Mouse (Mus musculus): ENCODE measurements around the gene Efemp2.
"Not testable (repeated sequence)": the region's sequence is repeated elsewhere in the genome, so short reads cannot be mapped to it uniquely, and the experiment has no call there.

Gene Efemp2

GRCm38 (mm10) chr19:5477668-5478300, 4.0 kb downstream of the Efemp2 start:
- DNase-seq: peak in 1 of 2 experiments; percentile 3

GRCm38 (mm10) chr19:5480016-5480415, 6.3 kb downstream of the Efemp2 start:
- peak in 1 of 2 experiments; percentile 9 for DNase-seq

GRCm38 (mm10) chr19:5481398-5481797, 7.6 kb downstream of the Efemp2 start:
- DNase-seq: peak in 1 of 2 experiments; percentile 10

GRCm38 (mm10) chr19:5483386-5484359, 9.9 kb downstream of the Efemp2 start:
- peak in 1 of 2 experiments; percentile 23 for DNase-seq

GRCm38 (mm10) chr19:5484496-5484895, 10.7 kb downstream of the Efemp2 start:
- no peak for DNase-seq

- peak in 1 of 2 experiments; percentile 57 for DNase-seq
These were observed 11.6 kb downstream of the Efemp2 start for GRCm38 (mm10) chr19:5485371-5485770.

GRCm38 (mm10) chr19:5485821-5486220, 12.1 kb downstream of the Efemp2 start:
- peak; percentile 83 for DNase-seq

- DNase-seq: peak; percentile 73 to 75
These were observed 12.5 kb downstream of the Efemp2 start for GRCm38 (mm10) chr19:5486286-5486685.

- DNase-seq: peak in 1 of 2 experiments; percentile 14
These were observed 13.0 kb downstream of the Efemp2 start for GRCm38 (mm10) chr19:5486771-5487170.

- peak; percentile 97 to 98 for DNase-seq
These were observed 14.2 kb downstream of the Efemp2 start, which contains the start of gene Mus81 for GRCm38 (mm10) chr19:5487768-5488550. Mus81 (minus strand) TSS chr19:5488402.

- peak; percentile 94 to 95 for DNase-seq
These were observed 15.3 kb downstream of the Efemp2 start for GRCm38 (mm10) chr19:5488878-5489571.

GRCm38 (mm10) chr19:5489721-5490120, 16.0 kb downstream of the Efemp2 start:
- DNase-seq: not testable (repeated sequence)

- DNase-seq: peak; percentile 93 to 95
These were observed 16.7 kb downstream of the Efemp2 start, which contains the start of gene Cfl1 for GRCm38 (mm10) chr19:5490313-5490897. Cfl1 (plus strand) TSS chr19:5490455.

GRCm38 (mm10) chr19:5490898-5491708, 17.3 kb downstream of the Efemp2 start:
- DNase-seq: peak; percentile 75 to 78

- DNase-seq: no peak
These were observed 18.9 kb downstream of the Efemp2 start for GRCm38 (mm10) chr19:5492641-5493040.

GRCm38 (mm10) chr19:5493301-5493721, 19.6 kb downstream of the Efemp2 start:
- DNase-seq: not testable (repeated sequence)

GRCm38 (mm10) chr19:5494314-5494713, 20.6 kb downstream of the Efemp2 start:
- DNase-seq: no peak

- DNase-seq: peak in 1 of 2 experiments; percentile 2
These were observed 21.7 kb downstream of the Efemp2 start for GRCm38 (mm10) chr19:5495353-5496051.

GRCm38 (mm10) chr19:5496052-5496370, 22.3 kb downstream of the Efemp2 start:
- no peak for DNase-seq

GRCm38 (mm10) chr19:5500330-5500875, 26.6 kb downstream of the Efemp2 start:
- DNase-seq: no peak
